Mouse (Mus musculus): ENCODE measurements around the gene Wrb.
"Not testable (repeated sequence)": the region's sequence is repeated elsewhere in the genome, so short reads cannot be mapped to it uniquely, and the experiment has no call there.

The Wrb gene

GRCm38 (mm10) chr16:96145110-96145800 is at the start of gene Wrb:
Gene Wrb (plus strand): TSS chr16:96145407.
- peak; percentile 99 to 100 for DNase-seq (ENCODE audit: low spot score in 2 of 2)

- no peak for DNase-seq (ENCODE audit: low spot score in 2 of 2)
Observed at GRCm38 (mm10) chr16:96095966-96096365, 49.2 kb upstream of the Wrb start.

DNA sequence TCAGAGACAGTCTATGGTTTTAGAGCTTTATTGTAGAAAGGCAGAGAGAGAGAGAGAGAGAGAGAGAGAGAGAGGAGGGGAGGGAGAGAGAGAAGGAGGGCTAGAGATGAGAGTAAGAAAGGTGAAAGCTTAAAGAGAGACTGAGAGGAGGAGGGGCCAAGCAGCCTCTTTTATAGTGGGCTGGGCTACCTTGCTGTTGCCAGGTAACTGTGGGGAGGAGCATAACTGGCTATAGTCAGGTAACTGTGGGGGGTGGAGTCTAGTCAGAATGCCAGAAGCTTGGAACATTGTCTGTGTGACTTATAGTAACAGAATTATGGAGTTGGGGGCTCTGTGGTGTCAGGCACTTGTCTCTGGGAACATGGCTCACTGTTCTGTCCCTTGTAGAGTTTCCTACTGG is 47.4 kb upstream of the Wrb start:
- not testable (repeated sequence) for DNase-seq (ENCODE audit: low spot score in 2 of 2)

- DNase-seq (ENCODE audit: low spot score in 2 of 2) = no peak
Observed at GRCm38 (mm10) chr16:96103036-96103435, 42.2 kb upstream of the Wrb start.

- no peak for DNase-seq (ENCODE audit: low spot score in 2 of 2)
Observed at GRCm38 (mm10) chr16:96109673-96110072, 35.5 kb upstream of the Wrb start.

DNA sequence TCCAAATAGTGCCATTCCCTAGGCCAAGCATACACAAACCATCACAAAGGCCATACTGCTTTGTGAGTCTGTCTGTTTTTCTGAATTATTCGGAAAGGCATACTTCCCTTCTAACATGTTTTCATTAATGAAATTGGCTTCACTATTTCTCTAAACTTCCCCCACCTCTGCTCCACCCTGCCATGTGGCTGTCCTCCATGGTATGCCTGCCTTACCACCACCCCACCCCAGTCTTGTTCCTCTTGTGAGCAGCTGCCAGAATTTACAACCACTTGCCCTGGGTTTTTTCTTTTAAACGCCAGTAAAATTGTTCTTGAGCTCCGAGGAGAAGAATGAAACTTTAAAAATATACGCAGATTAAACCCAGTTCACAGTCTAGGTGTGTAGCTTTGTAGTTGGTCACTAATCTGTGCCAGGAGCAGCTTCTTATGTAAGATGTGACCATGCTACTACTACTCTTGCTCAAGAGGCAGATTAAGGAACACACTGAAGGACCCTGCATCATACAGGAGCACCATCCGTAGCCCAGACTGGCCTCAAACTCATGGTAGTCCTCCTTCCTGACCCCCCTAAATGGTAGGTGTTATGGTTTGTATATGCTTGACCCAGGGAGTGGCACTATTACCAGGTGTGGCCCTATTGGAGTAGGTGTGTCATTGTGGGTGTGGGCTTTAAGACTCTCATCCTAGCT is 34.4 kb upstream of the Wrb start:
- DNase-seq (ENCODE audit: low spot score in 2 of 2) = no peak

DNA sequence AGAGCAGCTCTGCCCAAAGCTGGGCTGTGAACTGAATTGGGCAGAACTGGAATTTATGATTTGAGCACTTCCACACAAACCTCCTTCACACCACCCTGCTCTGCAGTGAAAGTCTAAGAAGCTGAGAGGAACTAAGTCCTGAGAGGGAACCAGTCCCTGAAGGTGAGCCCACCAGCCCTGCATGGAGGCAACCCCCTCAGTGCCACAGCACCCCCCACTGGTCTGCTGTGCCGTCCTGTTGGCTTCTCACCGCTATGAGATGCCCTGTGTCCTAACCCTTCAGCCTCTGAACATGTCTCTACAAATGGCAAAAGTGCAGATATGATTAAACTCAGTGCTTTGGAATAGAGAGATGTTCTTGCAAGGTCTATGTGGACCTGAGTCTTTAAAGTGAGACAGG is 32.4 kb upstream of the Wrb start:
- DNase-seq (ENCODE audit: low spot score in 2 of 2) = no peak

DNA sequence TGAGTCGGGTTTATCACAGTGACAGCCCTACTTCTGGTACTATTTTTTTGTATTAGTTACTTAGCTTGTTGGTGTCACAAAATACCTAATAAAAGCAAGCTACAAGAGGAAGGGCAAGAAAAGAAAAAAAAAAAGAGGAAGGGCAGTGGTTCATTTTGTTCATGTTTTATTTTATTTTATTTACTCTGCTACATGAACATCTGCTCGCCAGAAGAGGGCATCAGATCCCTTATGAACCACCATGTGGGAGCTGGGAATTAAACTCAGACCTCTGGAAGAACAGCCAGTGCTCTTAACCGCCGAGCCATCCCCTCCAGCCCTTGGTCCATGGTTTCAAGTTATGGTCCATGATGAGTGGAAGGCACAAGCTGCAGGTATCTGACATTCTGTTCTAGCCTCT is 30.5 kb upstream of the Wrb start:
- no peak for DNase-seq (ENCODE audit: low spot score in 2 of 2)

DNA sequence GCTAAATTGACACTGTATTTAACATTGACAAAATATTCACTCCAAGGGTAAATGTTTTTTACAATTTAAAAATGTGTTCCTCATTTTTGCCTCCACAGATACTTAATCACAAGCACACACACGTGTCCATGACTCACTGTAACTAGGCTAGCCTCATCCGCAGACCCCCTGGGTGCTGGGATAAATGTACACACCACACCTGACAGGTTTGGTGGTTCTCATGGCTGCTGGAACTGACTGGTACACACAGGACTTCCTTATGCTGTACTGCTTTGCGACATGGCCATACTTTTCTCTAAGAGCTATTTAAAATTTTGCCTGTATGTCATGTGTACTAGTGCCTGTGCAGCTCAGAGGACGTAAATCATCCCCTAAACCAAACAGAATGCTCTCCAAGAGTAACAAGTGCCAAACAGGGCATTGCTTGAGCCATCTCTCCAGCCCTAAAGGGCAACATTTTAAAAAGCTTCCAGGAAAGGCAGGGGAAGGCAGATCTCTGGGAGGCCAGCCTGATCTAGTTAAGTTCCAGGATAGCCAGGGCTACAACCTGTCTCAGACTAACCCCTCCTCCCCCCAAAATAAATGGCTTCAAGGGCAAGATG is 25.1 kb upstream of the Wrb start:
- no peak for DNase-seq (ENCODE audit: low spot score in 2 of 2)

- DNase-seq (ENCODE audit: low spot score in 2 of 2) = peak in 1 of 2 experiments; percentile 11
Observed at GRCm38 (mm10) chr16:96126684-96127171, 18.5 kb upstream of the Wrb start.

DNA sequence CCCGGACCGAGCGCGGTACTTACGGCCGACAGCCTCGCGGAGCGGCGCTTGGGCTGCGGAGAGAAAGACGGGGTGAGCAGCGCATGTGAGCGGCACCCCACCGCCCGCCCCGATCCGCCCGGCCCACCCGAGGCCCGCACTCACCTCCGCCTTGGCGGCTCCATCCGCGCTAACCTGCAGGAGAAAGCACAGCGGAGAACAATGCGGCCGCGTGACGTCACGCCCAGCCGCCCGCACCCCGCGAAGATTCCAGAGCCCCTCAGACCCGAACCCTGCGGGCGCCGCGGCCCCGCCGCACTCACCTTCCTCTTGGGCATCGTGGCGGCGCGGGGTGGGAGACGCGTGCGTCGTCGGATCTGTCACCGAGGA is 17.9 kb upstream of the Wrb start:
- no peak for DNase-seq (ENCODE audit: low spot score in 2 of 2)

GRCm38 (mm10) chr16:96127657-96128344 is 17.4 kb upstream of the Wrb start, which contains the start of gene Hmgn1:
Gene Hmgn1 (minus strand): TSS chr16:96127729.
- peak; percentile 89 to 92 for DNase-seq (ENCODE audit: low spot score in 2 of 2)

GRCm38 (mm10) chr16:96128466-96128865 is 16.7 kb upstream of the Wrb start:
- DNase-seq (ENCODE audit: low spot score in 2 of 2) = no peak

DNA sequence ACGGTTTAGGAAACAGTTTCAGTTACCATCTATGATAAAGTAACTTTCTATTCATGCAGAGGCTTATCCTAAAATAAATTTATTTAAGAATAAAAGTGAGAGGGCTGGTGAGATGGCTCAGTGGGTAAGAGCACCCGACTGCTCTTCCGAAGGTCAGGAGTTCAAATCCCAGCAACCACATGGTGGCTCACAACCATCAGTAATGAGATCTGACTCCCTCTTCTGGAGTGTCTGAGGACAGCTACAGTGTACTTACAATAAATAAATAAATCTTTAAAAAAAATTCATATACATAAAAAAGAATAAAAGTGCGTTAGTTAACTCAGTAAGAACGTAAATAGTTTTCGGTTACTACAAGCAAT is 478 bp upstream of the Wrb start:
- DNase-seq (ENCODE audit: low spot score in 2 of 2) = not testable (repeated sequence)

DNA sequence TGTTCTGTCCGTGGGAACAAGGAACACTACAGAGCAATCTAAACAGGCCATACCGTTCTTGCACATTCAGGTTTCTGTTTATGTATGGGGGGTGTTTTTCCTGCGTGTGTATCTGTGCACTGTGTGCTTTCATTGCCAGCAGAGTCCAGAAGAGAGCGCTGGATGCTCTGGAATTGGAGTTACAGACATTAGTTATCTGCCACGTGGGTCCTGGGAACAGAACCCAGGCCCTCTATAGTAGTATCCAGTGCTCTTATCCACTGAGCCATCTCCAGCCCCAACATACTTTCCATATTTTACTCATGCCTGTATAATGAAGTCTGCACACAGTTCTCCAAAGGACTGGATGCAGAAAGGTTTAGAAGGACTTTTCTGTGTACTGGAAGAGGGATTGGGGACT is 607 bp downstream of the Wrb start:
- no peak for DNase-seq (ENCODE audit: low spot score in 2 of 2)

DNA sequence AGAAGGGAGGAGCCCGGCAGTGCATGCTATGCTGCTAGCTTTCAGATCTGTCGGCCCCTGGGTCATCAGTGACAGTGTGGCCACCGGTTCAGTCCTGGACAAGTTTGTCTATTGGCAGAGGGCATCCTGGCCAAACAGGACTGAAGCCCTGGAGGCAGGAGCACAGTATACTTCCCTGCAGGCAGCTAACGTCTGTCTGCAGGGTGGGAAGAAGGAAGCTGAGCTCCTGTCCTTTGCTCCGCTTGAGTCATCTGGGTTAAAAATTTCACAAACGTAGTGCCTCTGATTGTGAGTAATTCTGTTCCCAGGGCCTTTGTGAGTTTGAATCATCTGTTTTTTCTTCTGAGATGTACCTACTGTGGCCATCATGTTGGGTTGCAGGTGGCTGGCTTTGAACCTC is 3.6 kb downstream of the Wrb start:
- no peak for DNase-seq (ENCODE audit: low spot score in 2 of 2)

DNA sequence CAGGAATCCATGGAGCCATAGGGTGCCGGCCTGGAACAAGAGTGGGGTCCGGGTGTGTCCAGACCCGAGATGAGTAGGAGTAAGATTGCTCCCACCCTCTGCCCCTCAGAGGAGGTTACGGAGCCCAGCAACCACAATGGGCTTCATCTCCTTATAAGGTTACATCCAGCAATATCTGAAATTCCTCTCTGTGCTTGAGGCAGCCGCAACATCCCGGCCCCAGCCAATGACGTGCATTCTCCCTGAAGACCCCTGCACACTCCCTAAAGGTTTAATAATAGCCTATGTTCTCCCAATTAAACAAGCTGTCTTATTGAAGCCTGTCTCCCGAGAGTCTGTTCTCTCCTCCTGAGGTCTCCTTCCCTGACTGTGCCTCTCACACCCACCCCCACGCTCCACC is 4.1 kb downstream of the Wrb start:
- DNase-seq (ENCODE audit: low spot score in 2 of 2) = no peak

DNA sequence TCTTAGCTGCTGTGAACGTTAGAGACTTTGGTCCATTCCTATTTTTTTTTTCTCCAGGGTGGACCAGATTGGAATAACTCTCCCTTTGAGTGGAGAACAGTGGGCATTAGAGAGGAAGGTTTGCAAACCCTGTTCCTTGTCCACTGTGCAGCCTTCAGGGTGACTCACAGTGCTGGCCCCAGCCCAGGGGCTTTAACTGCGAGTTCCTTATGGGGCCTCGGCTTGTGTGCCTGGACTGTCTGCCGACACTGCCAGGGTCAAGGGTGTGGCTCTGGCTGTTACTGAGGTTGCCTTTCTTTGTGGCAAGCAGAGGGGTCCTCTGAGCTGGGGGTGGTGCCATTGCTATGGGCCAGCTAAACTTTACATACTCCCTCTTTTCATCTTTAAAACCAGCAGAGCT is 5.8 kb downstream of the Wrb start:
- no peak for DNase-seq (ENCODE audit: low spot score in 2 of 2)

- peak; percentile 60 to 62 for DNase-seq (ENCODE audit: low spot score in 2 of 2)
Observed at GRCm38 (mm10) chr16:96151551-96151950, 6.3 kb downstream of the Wrb start.

GRCm38 (mm10) chr16:96154476-96154875 is 9.3 kb downstream of the Wrb start:
- DNase-seq (ENCODE audit: low spot score in 2 of 2) = no peak

- peak; percentile 67 to 78 for DNase-seq (ENCODE audit: low spot score in 2 of 2)
Observed at GRCm38 (mm10) chr16:96156019-96156418, 10.8 kb downstream of the Wrb start.

DNA sequence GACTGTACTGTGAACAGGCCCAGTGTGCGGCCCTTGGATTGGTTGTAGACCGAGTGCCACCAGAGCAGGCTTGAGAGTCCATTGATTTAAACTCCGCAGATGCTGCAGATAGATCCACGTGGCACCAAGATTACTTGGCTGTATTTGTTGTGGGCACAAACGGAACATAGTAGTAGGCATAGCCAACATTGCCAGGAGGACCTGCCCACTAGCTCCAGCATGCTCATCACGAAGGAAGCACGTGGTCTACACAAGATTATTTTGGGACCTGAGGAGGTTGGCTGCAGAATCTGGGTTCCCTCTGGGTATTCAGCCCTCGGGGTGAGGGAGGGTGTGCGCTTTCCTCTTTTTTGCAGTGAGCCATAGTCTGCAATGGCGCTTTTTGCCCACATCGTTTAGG is 12.0 kb downstream of the Wrb start:
- DNase-seq (ENCODE audit: low spot score in 2 of 2) = peak; percentile 70 to 73

All from right cerebral cortex, adult 2 months (tissue).